Mouse (Mus musculus): ENCODE data around the gene Aqp9. TPM values are rescaled to one million over a fixed set of nuclear protein-coding genes. Genes with fewer than 3 reads are reported as not detected.

The Aqp9 gene
- total RNA-seq, 2 experiments from 2014 or later = not detected

- peak; percentile 25 for DNase-seq
- TF ChIP-seq CTCF (IDR thresholded peaks at IDR 0.05) = no peak
- 0 out of 2 replicates have a peak overlapping the region, but pooled peaks have one; percentile 16 for H3K27ac ChIP-seq
- intact Hi-C loops (cut with DNase I) = no loop called here
- H3K4me3 ChIP-seq = no peak overlapping the region
These were observed 102.0 kb downstream of the Aqp9 start for GRCm38 (mm10) chr9:71066491-71066890.

GRCm38 (mm10) chr9:71065343-71065875, 103.1 kb downstream of the Aqp9 start:
- H3K27ac ChIP-seq = no peak overlapping the region
- no peak overlapping the region for H3K4me3 ChIP-seq
- TF ChIP-seq CTCF (IDR thresholded peaks at IDR 0.05) = no peak
- intact Hi-C loops (cut with DNase I) = no loop called here
- DNase-seq = no peak

GRCm38 (mm10) chr9:71064291-71064840, 104.1 kb downstream of the Aqp9 start:
- DNase-seq = no peak
- no peak overlapping the region for H3K27ac ChIP-seq
- intact Hi-C loops (cut with DNase I) = no loop called here
- no peak overlapping the region for H3K4me3 ChIP-seq
- no peak for TF ChIP-seq CTCF (IDR thresholded peaks at IDR 0.05)

GRCm38 (mm10) chr9:71063551-71063950, 104.9 kb downstream of the Aqp9 start:
- TF ChIP-seq CTCF (IDR thresholded peaks at IDR 0.05) = peak; percentile 10; the same call in 1 of the 2 replicates
- Histone ChIP-seq H3K4me3 (no peak overlapping the region), H3K27ac (no peak overlapping the region)
- intact Hi-C loops (cut with DNase I) = no loop called here
- no peak for DNase-seq

- intact Hi-C loops (cut with DNase I) = no loop called here
- no peak for TF ChIP-seq CTCF (IDR thresholded peaks at IDR 0.05)
- no peak overlapping the region for H3K27ac ChIP-seq
These were observed 105.5 kb downstream of the Aqp9 start for GRCm38 (mm10) chr9:71062976-71063375.

GRCm38 (mm10) chr9:71062301-71062700, 106.2 kb downstream of the Aqp9 start:
- TF ChIP-seq CTCF (IDR thresholded peaks at IDR 0.05) = no peak
- Histone ChIP-seq H3K27ac (no peak overlapping the region), H3K4me3 (no peak overlapping the region)
- no peak for DNase-seq
- intact Hi-C loops (cut with DNase I) = no loop called here

More at GRCm38 (mm10) chr9:71062976-71063375, 105.5 kb downstream of the Aqp9 start:
- no peak for DNase-seq
- no peak overlapping the region for H3K4me3 ChIP-seq

Other genes with a start within 250 kb of the Aqp9 start
- gene Lipc, start 216.5 kb downstream of the Aqp9 start, total RNA-seq (2021) = not detected
- gene Aldh1a2, start 47.1 kb upstream of the Aqp9 start, total RNA-seq (2021) = 1 to 10 TPM; 2.9 to 3.2 TPM